Mouse (Mus musculus) midbrain, embryonic 16.5 days (tissue): Measurements from ENCODE around the gene Limk2. TPM values are rescaled to one million over a fixed set of nuclear protein-coding genes. Genes with fewer than 3 reads are reported as not detected.

Experiments used
- ATAC-seq: fragments of 200-750 bp; cut with Nextera tagmentation; 2 replicates; pipeline ENCODE4 v1.8.0; 2017; ENCODE audit warnings: moderate TSS enrichment
- H3K27ac ChIP-seq: fragments of 300-500 bp; sonication (generic); 2 replicates; pipeline ENCODE4 v1.5.1; 2014; ENCODE audit warnings: mild to moderate bottlenecking, low read length, mixed read lengths
- H3K27me3 ChIP-seq: fragments of 300-500 bp; sonication (generic); 2 replicates; pipeline ENCODE4 v1.6.1; 2014; ENCODE audit warnings: low read depth, low read length, mixed read lengths; ENCODE audit not compliant: control insufficient read depth, insufficient read depth
- H3K36me3 ChIP-seq: fragments of 300-500 bp; sonication (generic); 2 replicates; pipeline ENCODE4 v1.6.1; 2014; ENCODE audit warnings: mild to moderate bottlenecking, low read length, moderate library complexity, mixed read lengths; ENCODE audit not compliant: control insufficient read depth, insufficient read depth
- H3K4me1 ChIP-seq: fragments of 300-500 bp; sonication (generic); 2 replicates; pipeline ENCODE4 v1.6.1; 2014; ENCODE audit warnings: mild to moderate bottlenecking, low read length, mixed read lengths; ENCODE audit not compliant: control insufficient read depth, insufficient read depth
- H3K4me2 ChIP-seq: fragments of 300-500 bp; sonication (generic); 2 replicates; pipeline ENCODE4 v1.6.1; 2014; ENCODE audit warnings: mild to moderate bottlenecking, low read length, mixed read lengths
- H3K4me3 ChIP-seq: fragments of 300-500 bp; sonication (generic); 2 replicates; pipeline ENCODE4 v1.5.1; 2014; ENCODE audit warnings: low read depth, mild to moderate bottlenecking, low read length, moderate library complexity, mixed read lengths
- H3K9ac ChIP-seq: fragments of 300-500 bp; sonication (generic); 2 replicates; pipeline ENCODE4 v1.6.1; 2014; ENCODE audit warnings: low read depth, low read length, mixed read lengths
- H3K9me3 ChIP-seq: fragments of 300-500 bp; sonication (generic); replicated peaks from 2 replicates; pipeline ENCODE4 v1.6.1; 2014; ENCODE audit warnings: mild to moderate bottlenecking, low read length, mixed read lengths; ENCODE audit not compliant: control insufficient read depth, poor library complexity, severe bottlenecking
- WGBS: fragments of 180-500 bp; shearing (Covaris S2); extraction: QIAGEN DNeasy Blood & Tissue Kit; methylation state at CpG from one replicate; pipeline ENCODE4 v1.1.7; 2014; 5-methylcytosine and 5-hydroxymethylcytosine counted together
- polyA plus RNA-seq: library from polyadenylated mRNA; unstranded; fragments of >200 nt; fragmentation: Nextera tagmentation; extraction: Ambion mirVana; gene quantifications from 2 replicates; pipeline ENCODE4 v1.2.1, GENCODE M21; 2015

The Limk2 gene
- 185 and 187 TPM in 2 replicates for polyA plus RNA-seq

- H3K27ac ChIP-seq: peak within 1 kb of the TSS; percentile 56
- peaks cover 2% of the 10 kb centered on the region for H3K36me3 ChIP-seq
- H3K9me3 ChIP-seq: no peaks in the 10 kb centered on the region
- 3% methylated on average over 44 of the region's 45 CpGs for WGBS
- peak within 1 kb of the TSS; percentile 76 for H3K9ac ChIP-seq
- peak within 1 kb of the TSS; percentile 69 for H3K4me2 ChIP-seq
- H3K4me3 ChIP-seq: peak within 1 kb of the TSS; percentile 65
- peaks cover 7% of the 10 kb centered on the region; the same call in 1 of the 2 replicates for H3K4me1 ChIP-seq
- H3K27me3 ChIP-seq: no peaks in the 10 kb centered on the region
- peak; percentile 92 for ATAC-seq
These were observed at the start of gene Limk2 for GRCm38 (mm10) chr11:3408997-3409732. Gene Limk2, minus strand, starts transcription at chr11:3409189.

GRCm38 (mm10) chr11:3458428-3459104 is 49.6 kb upstream of the Limk2 start:
- no peak overlapping the region for H3K4me3 ChIP-seq
- 86% methylated on average over 12 of the region's 13 CpGs for WGBS
- no peaks in the 10 kb centered on the region for H3K36me3 ChIP-seq
- H3K4me2 ChIP-seq: no peak overlapping the region
- H3K9me3 ChIP-seq: no peaks in the 10 kb centered on the region
- H3K9ac ChIP-seq: no peak overlapping the region
- no peak for ATAC-seq
- H3K27ac ChIP-seq: no peak overlapping the region
- H3K4me1 ChIP-seq: peaks cover under 1% of the 10 kb centered on the region; the same call in 1 of the 2 replicates
- no peaks in the 10 kb centered on the region for H3K27me3 ChIP-seq

- Histone ChIP-seq H3K9ac (no peak overlapping the region), H3K27me3 (no peaks in the 10 kb centered on the region), H3K4me3 (no peak overlapping the region), H3K4me2 (no peak overlapping the region), H3K36me3 (no peaks in the 10 kb centered on the region), H3K4me1 (peaks cover 8% of the 10 kb centered on the region), H3K9me3 (no peaks in the 10 kb centered on the region), H3K27ac (no peak overlapping the region)
- WGBS: 8% methylated on average over 1 of the region's 1 CpGs
- ATAC-seq: no peak
These were observed 47.4 kb upstream of the Limk2 start for GRCm38 (mm10) chr11:3456354-3456753.

- 96% methylated on average over 3 of the region's 3 CpGs for WGBS
- Histone ChIP-seq H3K4me3 (no peak overlapping the region), H3K4me2 (no peak overlapping the region), H3K27ac (no peak overlapping the region), H3K4me1 (peaks cover 20% of the 10 kb centered on the region), H3K27me3 (no peaks in the 10 kb centered on the region), H3K36me3 (no peaks in the 10 kb centered on the region), H3K9me3 (no peaks in the 10 kb centered on the region), H3K9ac (no peak overlapping the region)
- no peak for ATAC-seq
These were observed 45.5 kb upstream of the Limk2 start for GRCm38 (mm10) chr11:3454506-3454905.

- peak overlapping the region; percentile 98 for H3K4me3 ChIP-seq
- H3K9ac ChIP-seq: no peak overlapping the region
- WGBS: 81% methylated on average over 6 of the region's 6 CpGs
- no peak overlapping the region for H3K27ac ChIP-seq
- H3K36me3 ChIP-seq: no peaks in the 10 kb centered on the region
- no peaks in the 10 kb centered on the region for H3K27me3 ChIP-seq
- peaks cover 20% of the 10 kb centered on the region for H3K4me1 ChIP-seq
- H3K4me2 ChIP-seq: peak overlapping the region; percentile 89
- no peak for ATAC-seq
- H3K9me3 ChIP-seq: no peaks in the 10 kb centered on the region
These were observed 44.5 kb upstream of the Limk2 start for GRCm38 (mm10) chr11:3453467-3453866.

GRCm38 (mm10) chr11:3452769-3453168 is 43.8 kb upstream of the Limk2 start:
- under 1% methylated on average over 9 of the region's 9 CpGs for WGBS
- H3K4me1 ChIP-seq: peaks cover 20% of the 10 kb centered on the region
- H3K27me3 ChIP-seq: no peaks in the 10 kb centered on the region
- peak overlapping the region; percentile 89 for H3K4me2 ChIP-seq
- peak overlapping the region; percentile 86 for H3K27ac ChIP-seq
- no peaks in the 10 kb centered on the region for H3K36me3 ChIP-seq
- ATAC-seq: peak; percentile 67
- H3K9me3 ChIP-seq: no peaks in the 10 kb centered on the region
- H3K9ac ChIP-seq: peak overlapping the region; percentile 92
- H3K4me3 ChIP-seq: peak overlapping the region; percentile 98

- Histone ChIP-seq H3K9ac (peak within 1 kb of the TSS; percentile 92), H3K4me3 (peak within 1 kb of the TSS; percentile 98), H3K9me3 (no peaks in the 10 kb centered on the region), H3K4me2 (peak within 1 kb of the TSS; percentile 89), H3K27ac (peak within 1 kb of the TSS; percentile 86), H3K4me1 (peaks cover 20% of the 10 kb centered on the region), H3K36me3 (no peaks in the 10 kb centered on the region), H3K27me3 (no peaks in the 10 kb centered on the region)
- WGBS: under 1% methylated on average over 44 of the region's 45 CpGs
- ATAC-seq: peak; percentile 98
These were observed 43.2 kb upstream of the Limk2 start, which contains the start of gene Rnf185 for GRCm38 (mm10) chr11:3452167-3452639. Gene Rnf185, minus strand, starts transcription at chr11:3452363.

- Histone ChIP-seq H3K9ac (peak overlapping the region; percentile 92), H3K27ac (peak overlapping the region; percentile 86), H3K9me3 (no peaks in the 10 kb centered on the region), H3K27me3 (no peaks in the 10 kb centered on the region), H3K4me1 (peaks cover 20% of the 10 kb centered on the region), H3K4me3 (peak overlapping the region; percentile 98), H3K36me3 (no peaks in the 10 kb centered on the region), H3K4me2 (peak overlapping the region; percentile 89)
- peak; percentile 40 for ATAC-seq
- under 1% methylated on average over 20 of the region's 20 CpGs for WGBS
These were observed 42.7 kb upstream of the Limk2 start for GRCm38 (mm10) chr11:3451701-3452163.

- 96% methylated on average over 8 of the region's 8 CpGs for whole genome bisulfite sequencing
- Histone ChIP-seq H3K9ac (no peak overlapping the region), H3K4me1 (peaks cover under 1% of the 10 kb centered on the region), H3K36me3 (no peaks in the 10 kb centered on the region), H3K27me3 (no peaks in the 10 kb centered on the region), H3K27ac (no peak overlapping the region), H3K4me2 (no peak overlapping the region), H3K4me3 (no peak overlapping the region), H3K9me3 (no peaks in the 10 kb centered on the region)
- ATAC-seq: no peak
These were observed 35.9 kb upstream of the Limk2 start for GRCm38 (mm10) chr11:3444875-3445274.
